Mouse (Mus musculus) midbrain, embryonic 13.5 days (tissue): ENCODE results near the gene Gprc5b. TPM values are rescaled to one million over a fixed set of nuclear protein-coding genes. Genes with fewer than 3 reads are reported as not detected.

ENCODE experiments used
- ATAC-seq: fragments of 200-750 bp; cut with Nextera tagmentation; 2 replicates; pipeline ENCODE4 v1.8.0; 2017; ENCODE audit warnings: mild to moderate bottlenecking, moderate TSS enrichment, moderate library complexity
- H3K27ac ChIP-seq: fragments of 300-500 bp; sonication (generic); 2 replicates; pipeline ENCODE4 v1.5.1; 2015; ENCODE audit warnings: inconsistent platforms, mild to moderate bottlenecking, moderate library complexity
- H3K27me3 ChIP-seq: fragments of 300-500 bp; sonication (generic); 2 replicates; pipeline ENCODE4 v1.6.1; 2015; ENCODE audit warnings: mild to moderate bottlenecking, inconsistent platforms
- H3K36me3 ChIP-seq: fragments of 300-500 bp; sonication (generic); 2 replicates; pipeline ENCODE4 v1.6.1; 2015; ENCODE audit warnings: mild to moderate bottlenecking, inconsistent platforms
- H3K4me1 ChIP-seq: fragments of 300-500 bp; sonication (generic); replicated peaks from 2 replicates; pipeline ENCODE4 v1.6.1; 2015; ENCODE audit warnings: inconsistent platforms
- H3K4me2 ChIP-seq: fragments of 300-500 bp; sonication (generic); replicated peaks from 2 replicates; pipeline ENCODE4 v1.6.1; 2015; ENCODE audit warnings: moderate library complexity, mild to moderate bottlenecking, inconsistent platforms
- H3K4me3 ChIP-seq: fragments of 300-500 bp; sonication (generic); replicated peaks from 2 replicates; pipeline ENCODE4 v1.5.1; 2015; ENCODE audit warnings: mild to moderate bottlenecking, inconsistent platforms
- H3K9ac ChIP-seq: fragments of 300-500 bp; sonication (generic); replicated peaks from 2 replicates; pipeline ENCODE4 v1.6.1; 2015; ENCODE audit warnings: mild to moderate bottlenecking, inconsistent platforms
- H3K9me3 ChIP-seq: fragments of 300-500 bp; sonication (generic); 2 replicates; pipeline ENCODE4 v1.6.1; 2016; ENCODE audit warnings: mild to moderate bottlenecking, inconsistent platforms
- WGBS: fragments of 180-500 bp; shearing (Covaris S2); methylation state at CpG from one replicate; pipeline ENCODE4 v1.1.7; 2015; 5-methylcytosine and 5-hydroxymethylcytosine counted together
- polyA plus RNA-seq: library from polyadenylated mRNA; unstranded; fragments of >200 nt; fragmentation: Nextera tagmentation; extraction: Ambion mirVana; gene quantifications from 2 replicates; pipeline ENCODE4 v1.2.1, GENCODE M21; 2015

Gprc5b gene
- polyA plus RNA-seq, 1 experiment from 2014 or later = 7.6 TPM

DNA sequence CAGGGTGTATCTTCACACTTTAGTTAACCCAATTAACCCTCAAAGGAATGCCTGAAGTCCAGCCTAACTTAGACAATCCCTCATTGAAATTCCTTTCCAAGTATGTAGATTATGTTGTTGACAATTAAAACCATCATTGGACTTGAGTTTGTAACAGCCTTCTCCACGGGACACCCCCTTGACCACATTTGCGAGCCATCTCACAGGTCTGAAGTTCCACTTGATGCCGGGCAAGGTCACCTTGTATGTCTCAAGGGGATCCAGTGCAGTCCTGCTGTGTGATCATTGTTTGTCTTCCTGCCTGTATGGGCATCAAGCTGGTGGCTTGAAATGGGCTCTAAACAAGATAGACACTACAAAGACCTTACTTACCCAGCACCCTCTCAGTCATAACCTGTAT is 26.1 kb downstream of the Gprc5b start:
- Histone ChIP-seq H3K9me3 (no peaks in the 10 kb centered on the region), H3K4me2 (no peak overlapping the region), H3K4me3 (no peak overlapping the region), H3K9ac (no peak overlapping the region), H3K36me3 (peaks cover 22% of the 10 kb centered on the region), H3K27me3 (no peaks in the 10 kb centered on the region), H3K4me1 (peaks cover 30% of the 10 kb centered on the region), H3K27ac (no peak overlapping the region)
- ATAC-seq = no peak
- WGBS = 84% methylated on average over 3 of the region's 3 CpGs

- no peaks in the 10 kb centered on the region for H3K27me3 ChIP-seq
- 40% methylated on average over 7 of the region's 7 CpGs for WGBS
- no peak overlapping the region for H3K4me3 ChIP-seq
- H3K4me1 ChIP-seq = peaks cover 8% of the 10 kb centered on the region; the same call in 1 of the 2 replicates
- no peak overlapping the region for H3K27ac ChIP-seq
- no peaks in the 10 kb centered on the region for H3K9me3 ChIP-seq
- ATAC-seq = peak; percentile 30; the same call in 1 of the 2 replicates
- 0 out of 2 replicates have a peak, but pooled peaks cover 5% of the 10 kb centered on the region for H3K36me3 ChIP-seq
- no peak overlapping the region for H3K9ac ChIP-seq
- no peak overlapping the region for H3K4me2 ChIP-seq
These were observed 29.8 kb downstream of the Gprc5b start for GRCm38 (mm10) chr7:118965198-118965597.

GRCm38 (mm10) chr7:118964777-118965176 is 30.2 kb downstream of the Gprc5b start:
- WGBS = 0% methylated on average over 3 of the region's 3 CpGs
- H3K27me3 ChIP-seq = no peaks in the 10 kb centered on the region
- no peak overlapping the region for H3K9ac ChIP-seq
- 0 out of 2 replicates have a peak, but pooled peaks cover 3% of the 10 kb centered on the region for H3K36me3 ChIP-seq
- ATAC-seq = no peak
- no peak overlapping the region for H3K4me2 ChIP-seq
- H3K4me1 ChIP-seq = peaks cover 8% of the 10 kb centered on the region; the same call in 1 of the 2 replicates
- H3K9me3 ChIP-seq = no peaks in the 10 kb centered on the region
- no peak overlapping the region for H3K4me3 ChIP-seq
- no peak overlapping the region for H3K27ac ChIP-seq

DNA sequence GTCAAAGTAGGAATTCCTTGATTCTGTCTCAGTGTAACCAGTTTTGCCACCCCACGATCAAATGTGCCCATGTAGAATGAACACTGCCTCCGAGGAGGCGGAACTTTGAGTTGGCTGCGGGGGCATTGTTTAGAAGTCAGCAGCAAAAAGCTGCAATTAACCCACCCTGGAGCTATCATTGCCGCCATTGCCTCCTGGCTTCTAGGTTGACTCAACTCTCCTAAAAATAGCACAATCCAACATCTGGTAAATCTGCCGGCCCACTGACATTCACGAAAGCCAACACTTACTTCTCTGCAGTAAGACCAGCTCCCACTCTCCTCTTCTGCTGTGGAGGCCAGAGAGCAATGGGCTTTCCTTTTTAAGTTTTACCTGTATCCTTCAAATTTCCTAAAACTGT is 35.8 kb downstream of the Gprc5b start:
- no peak for ATAC-seq
- Histone ChIP-seq H3K27ac (no peak overlapping the region), H3K9ac (no peak overlapping the region), H3K4me1 (no peaks in the 10 kb centered on the region), H3K4me3 (no peak overlapping the region), H3K4me2 (no peak overlapping the region), H3K9me3 (no peaks in the 10 kb centered on the region), H3K27me3 (no peaks in the 10 kb centered on the region), H3K36me3 (no peaks in the 10 kb centered on the region)
- 87% methylated on average over 7 of the region's 7 CpGs for WGBS

DNA sequence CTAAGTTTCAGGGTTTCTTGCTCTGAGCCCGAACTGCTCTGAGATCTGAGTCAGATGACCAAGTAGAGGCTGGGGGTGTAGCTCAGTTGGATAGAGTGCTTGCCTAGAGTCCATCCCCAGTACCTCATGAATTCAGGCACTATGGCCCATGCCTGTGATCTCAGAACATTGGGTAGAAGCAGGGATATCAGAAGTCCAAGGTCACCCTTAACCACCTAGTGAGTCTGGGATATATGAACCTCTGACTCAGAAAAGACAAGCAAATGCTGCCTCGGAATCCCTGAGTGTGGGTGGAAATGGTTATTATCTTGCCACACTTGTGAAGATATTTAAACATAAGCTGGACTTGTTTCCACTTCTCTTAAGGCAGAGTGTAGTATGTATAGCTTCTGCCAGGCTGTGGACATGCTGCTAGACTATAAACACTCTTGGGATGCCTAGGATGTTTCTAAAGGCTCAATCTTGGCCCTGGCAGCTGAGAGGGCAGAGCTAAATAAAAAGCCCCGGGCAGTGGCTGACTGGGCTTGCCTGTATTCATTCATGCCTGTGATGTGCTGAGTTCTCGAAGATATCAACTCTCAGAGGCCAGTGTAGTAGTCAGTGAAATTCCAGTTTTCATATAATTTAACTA is 38.3 kb downstream of the Gprc5b start:
- H3K4me2 ChIP-seq = no peak overlapping the region
- H3K27ac ChIP-seq = no peak overlapping the region
- no peak for ATAC-seq
- H3K36me3 ChIP-seq = no peaks in the 10 kb centered on the region
- H3K4me3 ChIP-seq = no peak overlapping the region
- H3K27me3 ChIP-seq = no peaks in the 10 kb centered on the region
- WGBS = 85% methylated on average over 4 of the region's 4 CpGs
- no peak overlapping the region for H3K9ac ChIP-seq
- no peaks in the 10 kb centered on the region for H3K9me3 ChIP-seq
- H3K4me1 ChIP-seq = no peaks in the 10 kb centered on the region

DNA sequence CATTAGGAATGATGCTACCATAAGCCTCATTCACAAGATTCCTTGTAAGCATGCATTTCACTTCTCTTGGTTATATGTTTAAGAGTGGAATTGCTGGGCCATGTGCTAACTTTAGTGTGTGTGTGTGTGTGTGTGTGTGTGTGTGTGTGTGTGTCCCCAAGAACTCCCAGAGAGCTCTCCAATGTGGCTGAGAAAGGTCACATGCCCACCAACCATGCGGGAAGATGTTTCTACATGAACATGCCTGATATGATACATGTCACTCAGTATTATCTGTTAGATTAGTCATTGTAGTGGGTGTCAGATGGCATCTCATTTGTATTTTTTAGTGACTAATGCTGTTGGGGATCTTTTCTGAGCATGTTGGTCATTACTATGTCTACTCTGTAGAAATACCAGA is 40.0 kb downstream of the Gprc5b start:
- H3K4me3 ChIP-seq = no peak overlapping the region
- no peaks in the 10 kb centered on the region for H3K9me3 ChIP-seq
- H3K36me3 ChIP-seq = no peaks in the 10 kb centered on the region
- no peaks in the 10 kb centered on the region for H3K4me1 ChIP-seq
- no peak overlapping the region for H3K4me2 ChIP-seq
- ATAC-seq = no peak
- H3K27me3 ChIP-seq = no peaks in the 10 kb centered on the region
- WGBS = 93% methylated on average over 1 of the region's 1 CpGs
- H3K9ac ChIP-seq = no peak overlapping the region
- H3K27ac ChIP-seq = no peak overlapping the region

DNA sequence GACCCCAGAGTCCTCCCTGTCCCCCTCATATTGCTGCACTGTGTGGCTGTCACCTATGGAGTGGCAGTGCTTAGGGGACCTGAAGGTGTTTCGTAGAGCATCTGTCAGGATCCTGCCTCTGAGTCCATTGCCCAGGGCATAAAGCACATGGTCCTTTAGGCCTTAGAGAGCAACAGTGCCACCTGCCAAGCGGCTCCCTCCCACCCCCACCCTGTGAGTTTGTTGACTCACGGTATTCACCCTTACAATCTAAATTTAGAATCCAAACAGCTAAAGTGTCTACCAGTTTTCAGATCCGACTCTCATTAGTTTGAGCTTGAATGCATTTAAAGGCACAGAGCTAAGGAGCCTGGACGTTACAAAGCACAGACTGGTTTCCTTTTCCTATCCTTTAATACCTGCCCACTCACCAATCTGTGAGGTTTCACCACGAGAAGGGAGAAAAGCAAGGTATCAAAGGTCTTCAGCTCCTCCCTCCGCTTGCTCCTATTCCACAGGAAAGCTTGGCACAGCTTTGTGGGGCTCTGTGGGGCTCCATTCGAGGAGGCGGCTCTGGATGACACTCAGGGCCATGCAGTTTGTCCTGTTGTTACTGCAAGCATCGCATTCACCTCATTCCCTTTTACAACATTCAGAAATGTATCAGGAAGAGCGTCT is 41.3 kb downstream of the Gprc5b start:
- Histone ChIP-seq H3K4me3 (no peak overlapping the region), H3K9ac (no peak overlapping the region), H3K4me2 (no peak overlapping the region), H3K27ac (no peak overlapping the region), H3K27me3 (no peaks in the 10 kb centered on the region), H3K4me1 (no peaks in the 10 kb centered on the region), H3K9me3 (no peaks in the 10 kb centered on the region), H3K36me3 (no peaks in the 10 kb centered on the region)
- ATAC-seq = no peak
- WGBS = 67% methylated on average over 11 of the region's 11 CpGs

DNA sequence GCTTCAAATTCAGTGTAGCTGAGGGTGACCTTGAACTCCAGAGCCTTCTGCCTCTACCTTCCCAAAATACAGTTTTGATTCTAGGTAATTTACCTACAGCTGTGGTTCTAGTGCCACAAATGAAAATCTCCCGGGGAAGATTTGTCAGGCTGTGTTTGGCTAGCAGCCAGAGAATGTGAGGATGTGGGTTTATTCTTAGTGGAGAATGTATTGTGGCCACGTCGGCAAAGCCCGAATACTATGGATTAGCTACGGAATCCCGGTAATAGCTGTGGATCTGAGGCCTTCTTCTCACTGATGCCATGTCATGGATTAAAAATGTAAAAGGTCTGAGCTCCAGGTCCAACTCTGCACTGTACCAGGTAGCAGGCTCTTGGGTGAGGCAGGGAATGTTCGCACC is 45.3 kb downstream of the Gprc5b start:
- ATAC-seq = no peak
- H3K36me3 ChIP-seq = no peaks in the 10 kb centered on the region

DNA sequence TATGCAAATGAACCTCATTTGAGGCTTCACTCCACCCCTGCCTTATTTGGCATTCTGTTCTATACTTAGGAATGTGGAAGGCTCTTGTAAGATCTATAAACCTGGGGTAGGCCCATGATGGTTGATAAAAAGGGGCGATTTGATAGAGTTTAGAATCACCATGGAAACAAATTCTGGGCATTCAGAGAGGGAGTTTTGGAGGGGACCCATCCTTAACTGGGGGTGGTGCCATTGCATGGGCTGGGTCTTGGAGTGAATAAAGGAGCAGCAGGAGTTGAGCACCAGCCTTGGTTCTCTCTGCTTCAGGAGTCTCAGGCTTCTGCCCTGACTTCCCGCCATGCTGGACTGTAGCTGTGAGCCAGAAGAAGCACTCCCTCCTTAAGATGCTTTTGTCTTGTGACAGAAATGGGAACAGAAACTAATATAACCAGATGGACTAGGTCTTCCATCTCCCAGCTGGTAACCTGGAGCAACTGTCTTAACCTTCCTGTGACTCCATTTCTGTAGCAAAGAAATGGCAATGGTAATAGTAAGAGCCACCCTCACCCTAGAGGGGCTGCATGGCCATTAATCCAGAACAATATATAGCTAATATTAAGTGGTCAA is 46.2 kb downstream of the Gprc5b start:
- Histone ChIP-seq H3K27me3 (no peaks in the 10 kb centered on the region), H3K9ac (no peak overlapping the region), H3K4me3 (no peak overlapping the region), H3K4me2 (no peak overlapping the region), H3K36me3 (no peaks in the 10 kb centered on the region), H3K4me1 (no peaks in the 10 kb centered on the region), H3K9me3 (no peaks in the 10 kb centered on the region), H3K27ac (no peak overlapping the region)
- ATAC-seq = no peak
- WGBS = 45% methylated on average over 2 of the region's 2 CpGs

More for the DNA sequence above, 45.3 kb downstream of the Gprc5b start:
- H3K4me1 ChIP-seq = no peaks in the 10 kb centered on the region
- H3K27me3 ChIP-seq = no peaks in the 10 kb centered on the region
- 56% methylated on average over 7 of the region's 7 CpGs for WGBS
- no peak overlapping the region for H3K4me3 ChIP-seq
- H3K9me3 ChIP-seq = no peaks in the 10 kb centered on the region
- no peak overlapping the region for H3K4me2 ChIP-seq
- H3K27ac ChIP-seq = no peak overlapping the region
- no peak overlapping the region for H3K9ac ChIP-seq

DNA sequence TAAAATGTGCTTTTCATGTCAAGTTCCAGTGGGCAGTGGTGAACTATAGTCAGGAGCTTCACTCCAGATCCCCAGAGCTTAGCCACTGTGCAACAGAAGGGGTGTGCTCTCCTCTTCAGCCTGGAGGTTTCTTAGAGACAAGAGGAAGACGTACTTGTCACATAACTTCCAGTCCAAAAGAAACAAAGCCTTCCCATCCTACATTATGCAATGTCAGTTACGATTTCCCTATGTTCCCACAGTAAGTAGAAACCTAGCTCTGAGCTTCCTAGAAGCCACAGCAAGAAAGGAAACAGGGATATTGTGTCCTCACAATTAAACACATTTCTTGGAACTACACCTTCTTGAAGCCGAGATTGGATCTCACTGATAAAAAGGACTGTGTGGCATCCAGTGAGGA is 47.8 kb downstream of the Gprc5b start:
- no peaks in the 10 kb centered on the region for H3K36me3 ChIP-seq
- no peak for ATAC-seq
- no peak overlapping the region for H3K27ac ChIP-seq
- WGBS = 59% methylated on average over 3 of the region's 3 CpGs
- no peaks in the 10 kb centered on the region for H3K4me1 ChIP-seq
- no peaks in the 10 kb centered on the region for H3K27me3 ChIP-seq
- H3K4me3 ChIP-seq = no peak overlapping the region
- no peak overlapping the region for H3K9ac ChIP-seq
- H3K4me2 ChIP-seq = no peak overlapping the region
- no peaks in the 10 kb centered on the region for H3K9me3 ChIP-seq

- H3K9ac ChIP-seq = no peak overlapping the region
- WGBS = 27% methylated on average over 2 of the region's 2 CpGs
- ATAC-seq = no peak
- H3K4me3 ChIP-seq = no peak overlapping the region
- no peak overlapping the region for H3K4me2 ChIP-seq
- no peaks in the 10 kb centered on the region for H3K27me3 ChIP-seq
- no peaks in the 10 kb centered on the region for H3K36me3 ChIP-seq
- H3K27ac ChIP-seq = no peak overlapping the region
- no peaks in the 10 kb centered on the region for H3K9me3 ChIP-seq
- H3K4me1 ChIP-seq = no peaks in the 10 kb centered on the region
These were observed 50.1 kb downstream of the Gprc5b start for GRCm38 (mm10) chr7:118944884-118945283.

DNA sequence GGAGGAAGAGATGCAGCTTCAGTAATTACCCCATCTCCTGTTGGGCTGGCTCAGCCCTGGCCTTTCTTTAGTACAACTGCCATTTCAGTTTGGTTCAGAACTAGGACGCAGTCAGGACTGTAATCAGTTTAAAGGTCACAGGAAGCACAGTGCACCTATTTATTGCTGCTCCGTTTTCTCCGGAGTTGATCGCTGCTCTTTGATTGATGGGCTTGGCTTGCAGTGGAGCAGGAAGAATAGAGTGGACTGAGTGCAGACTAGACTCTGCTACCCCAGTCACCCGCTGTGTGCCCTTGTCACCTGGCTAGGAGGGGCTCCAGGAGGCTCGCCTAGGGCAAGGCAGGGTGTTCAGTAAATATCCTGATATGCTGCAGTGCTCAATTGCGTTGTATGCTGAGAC is 51.8 kb downstream of the Gprc5b start:
- Histone ChIP-seq H3K4me2 (no peak overlapping the region), H3K9ac (no peak overlapping the region), H3K4me3 (no peak overlapping the region), H3K27me3 (no peaks in the 10 kb centered on the region), H3K9me3 (no peaks in the 10 kb centered on the region), H3K27ac (no peak overlapping the region; the same call in 1 of the 2 replicates), H3K36me3 (no peaks in the 10 kb centered on the region), H3K4me1 (no peaks in the 10 kb centered on the region)
- WGBS = 68% methylated on average over 7 of the region's 7 CpGs
- ATAC-seq = no peak
